Mouse (Mus musculus) liver, embryonic 14.5 days (tissue): ENCODE data around the gene Uqcrc2. TPM values are rescaled to one million over a fixed set of nuclear protein-coding genes. Genes with fewer than 3 reads are reported as not detected.

Experiments used
- ATAC-seq: fragments of 200-750 bp; cut with Nextera tagmentation; 2 replicates; pipeline ENCODE4 v1.8.0; 2017; ENCODE audit warnings: moderate number of reproducible peaks, mild to moderate bottlenecking, moderate library complexity; ENCODE audit not compliant: insufficient read depth
- DNase-seq, 3 experiments: peaks; one replicate each; pipeline ENCODE4 v3.0.0-alpha.2; 2012 to 2013; ENCODE audit warnings: low read depth in 3 of 3, low spot score in 3 of 3
- H3K27ac ChIP-seq: fragments of 300-500 bp; sonication (generic); 2 replicates; pipeline ENCODE4 v1.5.1; 2014; ENCODE audit warnings: moderate library complexity, mild to moderate bottlenecking, control low read depth, inconsistent platforms
- H3K27me3 ChIP-seq: fragments of 300-500 bp; sonication (generic); 2 replicates; pipeline ENCODE4 v1.6.1; 2014; ENCODE audit warnings: mild to moderate bottlenecking, low read length, moderate library complexity; ENCODE audit not compliant: control insufficient read depth, insufficient read depth
- H3K36me3 ChIP-seq: fragments of 300-500 bp; sonication (generic); replicated peaks from 2 replicates; pipeline ENCODE4 v1.6.1; 2014; ENCODE audit warnings: low read depth; ENCODE audit not compliant: control insufficient read depth, insufficient read depth
- H3K4me1 ChIP-seq, 2 experiments: fragments of 200-500 bp in 1 of 2; fragments of 300-500 bp in 1 of 2; sonication (generic) in 1 of 2; replicated peaks; 2 replicates each; pipeline ENCODE4 v1.6.1; 2012 to 2014; ENCODE audit warnings: antibody characterized with exemption in 1 of 2, inconsistent platforms in 1 of 2, low read length in 1 of 2; ENCODE audit not compliant: control insufficient read depth in 2 of 2, insufficient read depth in 2 of 2
- H3K4me2 ChIP-seq: fragments of 300-500 bp; sonication (generic); 2 replicates; pipeline ENCODE4 v1.6.1; 2014; ENCODE audit warnings: low read depth, mild to moderate bottlenecking, control low read depth, moderate library complexity
- H3K4me3 ChIP-seq, 2 experiments: fragments of 200-500 bp in 1 of 2; fragments of 300-500 bp in 1 of 2; sonication (generic) in 1 of 2; 2 replicates each; pipeline ENCODE4 v1.5.1; 2012 to 2014; ENCODE audit warnings: low read depth in 2 of 2, low read length in 2 of 2, mild to moderate bottlenecking in 2 of 2, control low read depth in 1 of 2, inconsistent platforms in 1 of 2, moderate library complexity in 1 of 2; ENCODE audit not compliant: insufficient read depth in 1 of 2
- H3K9ac ChIP-seq: fragments of 300-500 bp; sonication (generic); replicated peaks from 2 replicates; pipeline ENCODE4 v1.6.1; 2014; ENCODE audit warnings: mild to moderate bottlenecking, control low read depth, moderate library complexity
- H3K9me3 ChIP-seq: fragments of 300-500 bp; sonication (generic); 2 replicates; pipeline ENCODE4 v1.6.1; 2016; ENCODE audit warnings: low read length, mixed read lengths; ENCODE audit not compliant: control insufficient read depth
- CTCF ChIP-seq: IDR thresholded peaks from 2 replicates; pipeline ENCODE4 v1.5.1; 2016; ENCODE audit warnings: antibody characterized with exemption, low read depth, control low read depth
- EP300 ChIP-seq: IDR thresholded peaks from 2 replicates; pipeline ENCODE4 v1.6.1; 2016; ENCODE audit warnings: antibody characterized with exemption, low read depth
- WGBS: fragments of 180-500 bp; shearing (Covaris S2); extraction: QIAGEN DNeasy Blood & Tissue Kit; methylation state at CpG from one replicate; pipeline ENCODE4 v1.1.7; 2014; ENCODE audit not compliant: insufficient replicate concordance; 5-methylcytosine and 5-hydroxymethylcytosine counted together
- polyA plus RNA-seq, 2 experiments: library from polyadenylated mRNA; depleted of rRNA in 1 of 2; stranded (reverse) in 1 of 2; unstranded in 1 of 2; fragments of >200 nt; fragmentation: Nextera tagmentation in 1 of 2; extraction: Ambion mirVana in 1 of 2; gene quantifications; 2 replicates each; pipeline versions ENCODE4 v1.2.1 to v1.2.3; 2012 to 2014

Gene Uqcrc2
- polyA plus RNA-seq, 2 experiments, result 95.8 to 136 TPM

- H3K9ac ChIP-seq, result no peak overlapping the region
- TF ChIP-seq EP300 (no peak), CTCF (peak; percentile 29; the same call in 1 of the 2 replicates)
- H3K9me3 ChIP-seq, result no peaks in the 10 kb centered on the region
- H3K4me2 ChIP-seq, result no peak overlapping the region
- H3K27me3 ChIP-seq, result no peaks in the 10 kb centered on the region
- no peak overlapping the region for H3K27ac ChIP-seq
- ATAC-seq, result no peak
- no peak overlapping the region for H3K4me3 ChIP-seq
- H3K4me1 ChIP-seq, result no peaks in the 10 kb centered on the region
- peaks cover 45% of the 10 kb centered on the region for H3K36me3 ChIP-seq
- DNase-seq, result peak in 1 of 3 experiments; percentile 10
- WGBS, result 77% methylated on average over 4 of the region's 4 CpGs
Measured at GRCm38 (mm10) chr7:120643217-120643616, 8.2 kb downstream of the Uqcrc2 start.

- no peak for TF ChIP-seq CTCF
- no peak for TF ChIP-seq EP300
- WGBS, result 75% methylated on average over 2 of the region's 2 CpGs
- Histone ChIP-seq H3K9ac (no peak overlapping the region), H3K36me3 (peaks cover 54% of the 10 kb centered on the region), H3K27me3 (no peaks in the 10 kb centered on the region), H3K27ac (no peak overlapping the region), H3K4me3 (no peak overlapping the region), H3K9me3 (no peaks in the 10 kb centered on the region), H3K4me1 (no peaks in the 10 kb centered on the region), H3K4me2 (no peak overlapping the region)
- DNase-seq (no peak), ATAC-seq (no peak)
Measured at GRCm38 (mm10) chr7:120647849-120648248, 12.9 kb downstream of the Uqcrc2 start.

- Histone ChIP-seq H3K9ac (no peak overlapping the region), H3K4me2 (no peak overlapping the region), H3K9me3 (no peaks in the 10 kb centered on the region), H3K27ac (no peak overlapping the region), H3K27me3 (no peaks in the 10 kb centered on the region), H3K4me1 (no peaks in the 10 kb centered on the region), H3K36me3 (peaks cover 24% of the 10 kb centered on the region), H3K4me3 (no peak overlapping the region)
- 62% methylated on average over 4 of the region's 4 CpGs for WGBS
- TF ChIP-seq CTCF (no peak), EP300 (no peak)
- DNase-seq, result no peak
- no peak for ATAC-seq
Measured at GRCm38 (mm10) chr7:120662079-120662478, 27.1 kb downstream of the Uqcrc2 start.

GRCm38 (mm10) chr7:120670153-120670875 is 35.3 kb downstream of the Uqcrc2 start, which contains the start of gene Pdzd9:
Gene Pdzd9 (minus strand): TSS chr7:120670343.
- no peak within 1 kb of the TSS for H3K27ac ChIP-seq
- DNase-seq, result no peak
- no peak for ATAC-seq
- peak; percentile 95 for TF ChIP-seq CTCF
- no peak for TF ChIP-seq EP300
- no peaks in the 10 kb centered on the region for H3K9me3 ChIP-seq
- peak within 1 kb of the TSS; percentile 6 for H3K4me2 ChIP-seq
- no peaks in the 10 kb centered on the region for H3K27me3 ChIP-seq
- H3K9ac ChIP-seq, result no peak within 1 kb of the TSS
- no peaks in the 10 kb centered on the region for H3K36me3 ChIP-seq
- H3K4me1 ChIP-seq, result no peaks in the 10 kb centered on the region; a peak in 1 of 4 replicates
- 16% methylated on average over 14 of the region's 14 CpGs for WGBS
- H3K4me3 ChIP-seq, result no peak within 1 kb of the TSS

DNA sequence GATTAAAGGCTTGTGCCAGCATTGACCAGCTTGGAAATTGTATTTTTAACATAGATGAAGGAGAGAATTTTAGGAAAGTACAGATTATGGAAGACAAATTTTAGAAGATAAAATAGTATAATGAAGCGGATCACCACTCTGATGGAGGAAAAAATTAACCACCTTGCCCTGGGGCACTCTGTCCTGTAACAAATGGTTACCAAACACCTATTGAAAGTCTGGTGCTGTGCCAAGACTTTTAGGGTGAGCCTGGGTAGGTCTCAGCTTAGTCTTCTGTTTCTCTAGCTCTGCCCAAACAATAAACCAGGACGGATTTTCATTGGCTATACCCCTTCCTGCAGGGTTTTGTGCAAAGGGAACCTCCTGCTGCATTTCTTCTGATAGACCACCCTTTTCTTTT is 36.3 kb downstream of the Uqcrc2 start:
- DNase-seq (no peak), ATAC-seq (no peak)
- no peak for TF ChIP-seq EP300
- TF ChIP-seq CTCF, result no peak
- WGBS, result 45% methylated on average over 2 of the region's 2 CpGs
- H3K4me1 ChIP-seq, result peaks cover 0 to under 1% of the 10 kb centered on the region in 2 experiments; a peak in 2 of 4 replicates
- no peaks in the 10 kb centered on the region for H3K27me3 ChIP-seq
- no peak overlapping the region for H3K9ac ChIP-seq
- H3K27ac ChIP-seq, result no peak overlapping the region
- H3K4me3 ChIP-seq, result no peak overlapping the region
- no peaks in the 10 kb centered on the region for H3K36me3 ChIP-seq
- H3K9me3 ChIP-seq, result no peaks in the 10 kb centered on the region
- H3K4me2 ChIP-seq, result no peak overlapping the region
